Mouse (Mus musculus) embryonic stem cell, embryonic (primary cell): ENCODE measurements at regions not wholly inside any gene's neighbourhood (a gene's known extent, or its start where the extent isn't known, plus 50 kb on each side); places are given as distances from the start of the nearest gene placed in this dataset.

Experiments used
- CTCF ChIA-PET, 4 experiments: fragments of 300-600 bp in 2 of 4; fragments of 350-600 bp in 2 of 4; sonication (Branson Sonifier 250); formaldehyde crosslinking; loops; one replicate each; lab custom pipeline; 2022; ENCODE audit warnings: inconsistent platforms in 2 of 4; lab: Charles Lee
- POLR2A ChIA-PET, 4 experiments: fragments of 300-600 bp in 2 of 4; fragments of 350-600 bp in 2 of 4; sonication (Branson Sonifier 250); formaldehyde crosslinking; loops; one replicate each; lab custom pipeline; 2022; ENCODE audit warnings: antibody characterized with exemption in 4 of 4, inconsistent platforms in 1 of 4; lab: Charles Lee

GRCm38 (mm10) chr19:21049301-21049700 lies 95.3 kb upstream of the Tmc1 start:
- POLR2A ChIA-PET = interaction anchor here in 1 of 4 experiments (1.4 kb wide), 1 partner anchor 223 kb away, joined by 3 read pairs; the partner anchor contains the start of gene Zfand5
- CTCF ChIA-PET = no interaction called here

DNA sequence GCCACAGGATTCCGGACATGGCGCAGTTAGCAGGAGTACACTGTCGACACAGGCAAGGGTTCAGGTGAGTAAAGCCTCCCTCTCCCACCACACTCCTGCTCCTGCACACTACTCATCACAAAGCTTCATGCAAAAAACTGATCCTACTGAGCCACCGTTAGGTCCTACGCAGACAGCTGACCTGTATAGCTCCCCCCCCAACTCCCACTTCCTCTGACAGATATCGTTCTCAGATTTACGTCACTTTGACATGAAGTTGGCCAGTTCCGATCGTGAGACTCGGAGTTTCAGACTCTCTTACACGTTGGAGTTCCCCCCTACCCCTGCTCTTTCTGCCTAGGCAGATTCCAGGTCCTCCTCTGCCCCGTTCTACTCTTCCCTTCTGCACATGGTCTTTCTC lies 91.6 kb upstream of the Tmc1 start:
- ChIA-PET POLR2A (interaction anchor here in 1 of 4 experiments (1.0 to 1.3 kb wide), 2 partner anchors 9 to 31 kb away, joined by 3 read pairs; no protein-coding TSS in a partner anchor), CTCF (interaction anchor here in 1 of 4 experiments (0.5 kb wide), 1 partner anchor 122 kb away, joined by 3 read pairs; no protein-coding TSS in a partner anchor)

GRCm38 (mm10) chr19:21043958-21044357 lies 90.0 kb upstream of the Tmc1 start:
- POLR2A ChIA-PET = no interaction called here
- CTCF ChIA-PET = no interaction called here

- POLR2A ChIA-PET = no interaction called here
- CTCF ChIA-PET = no interaction called here
Measured at GRCm38 (mm10) chr19:21042536-21042935, 88.5 kb upstream of the Tmc1 start.

- POLR2A ChIA-PET = interaction anchor here in 3 of 4 experiments (0.6 to 0.7 kb wide), 5 partner anchors 9 to 637 kb away, joined by 3 to 5 read pairs (median 4); no protein-coding TSS in a partner anchor
- CTCF ChIA-PET = interaction anchor here (0.7 to 0.8 kb wide), 5 partner anchors 17 to 335 kb away, joined by 3 to 4 read pairs (median 3); no protein-coding TSS in a partner anchor
Measured at GRCm38 (mm10) chr19:21037448-21038077, 83.6 kb upstream of the Tmc1 start.

DNA sequence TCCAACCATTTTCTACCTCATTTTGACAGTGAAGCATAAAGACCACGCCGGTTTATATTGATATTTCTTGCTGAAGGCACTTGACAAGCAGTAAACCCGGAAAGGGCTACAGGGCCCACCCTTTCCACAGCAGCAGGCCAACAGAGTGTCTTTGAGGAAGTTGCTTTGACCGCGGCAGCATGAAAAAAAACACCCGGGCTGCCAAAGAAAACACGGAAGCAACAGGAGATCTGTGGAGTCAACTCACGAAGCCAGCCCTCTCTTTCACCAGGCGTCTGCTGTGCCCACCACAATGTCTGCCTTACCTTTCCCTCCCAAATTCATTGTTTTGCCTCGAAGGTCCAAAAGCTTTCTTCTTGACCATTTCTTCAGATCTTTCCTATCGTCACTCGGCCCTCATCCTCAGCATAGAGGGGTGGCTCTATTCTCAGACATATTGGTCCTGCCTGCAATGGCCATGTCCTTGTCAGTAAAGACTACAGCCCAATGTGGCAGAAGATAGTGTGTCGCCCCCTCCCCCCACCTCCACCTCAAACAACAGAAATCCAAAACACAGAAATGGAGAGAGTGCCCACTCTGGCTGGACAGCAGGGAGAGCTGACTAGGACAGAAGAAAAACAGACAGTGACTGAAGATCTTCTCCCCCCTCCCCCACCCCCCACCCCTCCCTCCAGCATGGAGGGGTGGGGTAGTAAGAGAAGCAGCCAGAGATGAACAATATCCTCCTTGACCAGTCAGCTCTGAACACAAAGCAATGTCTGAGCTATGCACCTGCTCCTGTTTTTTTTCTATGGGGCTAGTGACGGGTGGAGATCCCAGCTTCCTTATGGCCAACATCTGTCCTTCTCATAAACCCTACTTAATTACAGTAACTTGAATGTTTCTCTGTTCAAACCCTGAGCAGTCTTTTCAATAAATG lies 82.8 kb upstream of the Tmc1 start:
- POLR2A ChIA-PET = interaction anchor here in 3 of 4 experiments (0.6 to 0.7 kb wide), 5 partner anchors 8 to 638 kb away, joined by 3 to 5 read pairs (median 4); no protein-coding TSS in a partner anchor
- CTCF ChIA-PET = interaction anchor here (0.6 to 1.3 kb wide), 8 partner anchors 16 to 741 kb away, joined by 3 to 4 read pairs (median 3); partner anchors contain the start of gene Cemip2 (in 1 of the 4)

DNA sequence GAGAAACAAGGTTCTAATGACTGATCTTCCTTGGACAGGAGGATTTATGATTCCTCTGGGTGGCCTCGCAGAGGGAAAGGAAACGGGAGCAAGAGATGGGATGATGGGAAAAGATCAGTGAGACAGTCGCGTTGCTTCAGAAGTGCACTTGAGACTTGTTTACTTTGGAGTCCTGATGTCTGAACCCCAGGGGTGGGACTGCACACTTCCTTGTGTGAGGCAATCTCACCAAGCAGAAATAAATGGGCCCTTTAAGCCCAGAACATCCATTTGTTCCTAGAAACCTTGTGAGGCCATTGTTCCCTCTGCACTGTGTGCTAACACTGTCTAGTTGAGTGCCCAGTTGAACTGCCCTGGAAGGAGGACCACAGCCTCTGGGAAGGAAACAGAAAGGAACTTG lies 81.5 kb upstream of the Tmc1 start:
- POLR2A ChIA-PET = no interaction called here
- CTCF ChIA-PET = no interaction called here

- POLR2A ChIA-PET = no interaction called here
- CTCF ChIA-PET = no interaction called here
Measured at GRCm38 (mm10) chr19:21033991-21034390, 80.0 kb upstream of the Tmc1 start.

DNA sequence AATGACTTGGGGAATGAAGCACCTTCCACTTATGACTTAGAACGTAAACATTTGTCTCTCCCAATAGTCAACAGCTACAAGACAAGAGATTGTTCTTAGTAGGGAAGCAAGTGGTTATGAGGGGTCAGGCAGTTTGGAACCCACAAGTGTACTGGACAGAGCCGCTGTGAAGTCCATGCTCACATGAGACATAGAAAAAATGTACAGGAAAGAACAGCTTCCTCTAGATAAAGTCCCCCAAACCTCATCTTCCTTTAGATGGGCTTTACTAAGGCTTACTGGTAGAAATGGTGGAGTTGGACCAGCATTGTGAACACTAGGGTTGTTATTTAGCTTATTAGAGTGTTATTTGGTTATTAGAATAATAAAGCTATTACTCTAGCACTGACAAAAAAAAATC lies 78.6 kb upstream of the Tmc1 start:
- ChIA-PET POLR2A (no interaction called here), CTCF (interaction anchor here in 1 of 4 experiments (0.5 kb wide), 1 partner anchor 110 kb away, joined by 3 read pairs; no protein-coding TSS in a partner anchor)

GRCm38 (mm10) chr19:21031768-21032308 lies 77.8 kb upstream of the Tmc1 start:
- POLR2A ChIA-PET = no interaction called here
- CTCF ChIA-PET = no interaction called here

DNA sequence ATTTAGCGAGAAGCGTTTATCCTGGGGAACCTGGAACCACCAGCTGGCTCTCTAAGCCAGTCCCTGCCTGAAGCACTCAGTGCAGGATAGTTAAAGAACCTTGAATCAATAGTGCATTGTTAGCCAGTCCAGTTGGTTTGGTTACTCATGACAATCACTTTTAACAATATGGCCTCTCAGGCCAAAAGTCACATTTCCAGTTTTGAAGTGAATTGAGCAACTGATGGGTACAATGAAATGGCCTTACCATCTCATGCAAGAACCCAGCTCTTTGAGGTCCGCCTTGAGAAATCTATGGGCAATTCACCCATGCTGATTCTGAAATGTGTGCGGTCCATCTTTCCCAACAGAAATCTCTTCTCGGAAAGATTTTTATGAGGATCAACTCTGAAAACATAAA lies 77.0 kb upstream of the Tmc1 start:
- CTCF ChIA-PET = no interaction called here
- POLR2A ChIA-PET = no interaction called here

- ChIA-PET POLR2A (no interaction called here), CTCF (no interaction called here)
Measured at GRCm38 (mm10) chr19:21028981-21029380, 75.0 kb upstream of the Tmc1 start.

DNA sequence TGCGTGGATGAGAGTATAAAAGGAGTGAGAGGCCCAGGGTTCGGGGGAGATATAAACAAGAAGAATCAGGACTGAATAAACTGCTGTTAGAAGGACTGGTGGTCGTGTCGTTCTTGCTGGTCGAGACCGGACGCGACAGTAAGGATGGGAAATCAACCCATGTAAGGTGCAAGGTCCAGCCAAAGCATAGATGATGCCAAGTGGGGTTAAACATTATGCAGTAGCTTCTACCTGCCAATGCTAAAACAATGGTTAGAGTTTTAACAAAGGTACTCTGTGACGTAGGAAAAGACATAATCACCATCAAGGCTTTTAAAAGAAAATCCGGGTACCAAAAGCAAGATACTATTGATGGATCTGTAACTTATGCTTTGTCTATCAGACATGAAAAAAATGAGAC lies 58.4 kb upstream of the Tmc1 start:
- CTCF ChIA-PET = no interaction called here

DNA sequence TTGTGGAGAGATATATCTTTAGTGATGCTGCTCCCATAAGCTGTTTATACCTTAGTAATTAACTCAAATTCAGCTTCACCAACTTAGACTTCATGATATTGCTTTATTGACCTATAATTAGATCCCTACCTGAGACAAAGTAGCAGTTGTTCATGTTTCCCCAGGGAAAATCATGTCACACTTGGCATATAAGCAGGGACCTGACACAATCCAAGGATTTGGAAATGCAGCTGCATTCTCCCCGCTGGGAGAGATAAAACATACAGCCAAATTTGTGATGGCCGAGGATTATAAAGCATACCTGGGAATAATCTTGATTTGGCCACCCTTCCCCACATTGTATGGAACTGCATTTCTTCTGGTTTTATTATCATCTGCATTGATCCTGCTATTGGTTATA lies 55.6 kb upstream of the Tmc1 start:
- ChIA-PET POLR2A (no interaction called here), CTCF (no interaction called here)

More for the DNA sequence above, 58.4 kb upstream of the Tmc1 start:
- POLR2A ChIA-PET = no interaction called here

DNA sequence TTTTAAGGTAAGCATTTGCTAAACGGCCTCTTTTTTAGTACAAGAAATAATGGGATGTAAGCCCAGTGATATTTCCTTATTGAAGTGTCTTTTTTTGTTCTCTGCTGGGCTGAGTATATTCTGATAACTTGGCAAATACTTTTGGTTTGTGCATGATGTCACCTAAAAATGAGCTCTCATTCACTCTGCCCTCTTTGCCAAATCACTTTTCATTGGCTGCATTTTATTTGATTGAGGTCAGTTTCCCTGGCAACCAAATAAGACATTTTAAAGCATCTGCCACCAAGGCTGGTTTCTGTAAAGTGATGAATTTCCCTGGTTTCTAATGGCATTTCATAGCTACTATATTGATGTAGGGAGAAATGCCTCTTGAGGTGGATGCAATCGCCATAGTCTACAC lies 50.4 kb upstream of the Tmc1 start:
- ChIA-PET CTCF (no interaction called here), POLR2A (no interaction called here)
